Mouse (Mus musculus): Measurements from ENCODE around the gene Kndc1.

Kndc1 gene

GRCm38 (mm10) chr7:139990864-139991394 is 96.4 kb downstream of the Kndc1 start:
- no peak for DNase-seq (ENCODE audit: low spot score)

All from MN1 (cell line).